Mouse (Mus musculus) testis, adult 2 months (tissue): Measurements from ENCODE around the gene Cux2.

Experiments
- CTCF ChIP-seq: fragments of 200-500 bp; IDR thresholded peaks from 2 replicates; pipeline ENCODE4 v1.5.1; 2012; ENCODE audit warnings: low read depth, mild to moderate bottlenecking, inconsistent platforms, low read length, moderate library complexity; ENCODE audit not compliant: control insufficient read depth, insufficient read depth, insufficient replicate concordance
- POLR2A ChIP-seq: fragments of 200-500 bp; IDR thresholded peaks from 2 replicates; pipeline ENCODE4 v1.6.1; 2012; ENCODE audit warnings: low read depth, mild to moderate bottlenecking, inconsistent platforms, low read length, moderate library complexity; ENCODE audit not compliant: control insufficient read depth

DNA sequence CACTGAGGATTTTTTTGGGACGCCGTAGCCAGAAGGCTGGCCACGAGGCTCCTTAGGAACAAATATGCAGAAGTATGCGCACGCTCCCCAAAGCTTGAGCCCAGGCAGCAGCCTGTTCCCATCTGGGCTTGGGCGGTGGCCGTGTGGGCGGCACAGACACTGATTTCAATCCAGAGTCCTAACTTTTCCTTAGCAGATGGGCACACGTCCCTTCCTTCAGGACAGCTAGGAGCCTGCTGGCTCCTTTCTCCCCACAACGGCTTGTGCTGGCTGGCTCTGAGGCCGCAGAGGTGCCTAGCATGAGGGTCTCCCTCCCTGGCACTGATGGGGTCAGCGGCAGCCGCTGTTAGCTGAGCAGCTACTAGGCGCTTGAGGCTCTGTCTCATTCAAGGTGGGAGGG, 157.6 kb downstream of the Cux2 start:
- no peak for TF ChIP-seq CTCF
- TF ChIP-seq POLR2A: no peak
